Mouse (Mus musculus) erythroblast, embryonic 14.5 days (primary cell): ENCODE measurements at regions not wholly inside any gene's neighbourhood (a gene's known extent, or its start where the extent isn't known, plus 50 kb on each side); places are given as distances from the start of the nearest gene placed in this dataset.

Source experiments
- GATA1 ChIP-seq: IDR thresholded peaks from 2 replicates; pipeline ENCODE4 v1.6.1; 2012; ENCODE audit warnings: low read length, inconsistent platforms, mixed read lengths
- TAL1 ChIP-seq: IDR thresholded peaks from 3 replicates; pipeline ENCODE4 v1.6.1; 2012; ENCODE audit warnings: low read length, inconsistent platforms, mixed read lengths

DNA sequence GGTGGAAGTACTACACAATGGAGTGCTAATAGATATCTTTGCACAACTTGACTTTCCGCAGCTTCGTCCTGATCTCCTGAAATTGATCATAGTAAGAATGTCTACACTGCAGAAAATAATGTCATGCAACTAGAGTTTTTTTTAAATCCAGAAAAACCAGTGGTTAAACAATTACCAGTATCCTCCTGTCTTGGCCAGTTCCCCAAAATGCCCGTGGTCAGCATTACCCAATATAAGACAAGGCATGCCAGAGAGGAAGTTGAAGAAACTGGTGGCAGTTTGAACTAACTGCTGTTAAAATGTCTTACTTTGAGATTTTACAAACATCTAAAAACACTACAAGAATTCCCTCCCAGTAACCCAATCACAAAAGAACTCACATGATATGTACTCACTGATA, 109.7 kb upstream of the Cited2 start:
- TF ChIP-seq GATA1 (no peak), TAL1 (no peak)
